Mouse (Mus musculus) urinary bladder, postnatal 10 days (tissue): ENCODE measurements around the gene Gm20388.

ENCODE experiments used
- DNase-seq: peaks from one replicate; pipeline ENCODE4 v3.0.0; 2022; ENCODE audit warnings: low spot score

The Gm20388 gene

DNA sequence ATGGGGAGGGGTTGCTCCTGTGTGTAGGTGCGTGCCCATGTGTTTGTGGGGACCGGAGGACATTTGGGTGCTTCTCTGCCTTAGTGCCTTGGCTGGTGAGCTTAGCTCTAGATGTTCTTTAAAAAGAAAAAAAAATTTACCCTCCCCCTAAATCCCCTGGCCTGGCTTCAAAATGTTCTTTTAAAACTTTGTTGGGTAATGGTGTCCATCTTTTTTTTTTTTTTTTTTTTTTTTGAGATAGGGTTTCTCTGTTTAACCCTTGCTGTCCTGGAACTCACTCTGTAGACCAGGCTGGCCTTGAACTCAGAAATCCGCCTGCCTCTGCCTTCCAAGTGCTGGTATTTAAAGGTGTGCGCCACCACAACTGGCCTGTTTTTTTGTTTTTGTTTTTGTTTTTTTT lies 4.7 kb downstream of the Gm20388 start:
- no peak for DNase-seq

DNA sequence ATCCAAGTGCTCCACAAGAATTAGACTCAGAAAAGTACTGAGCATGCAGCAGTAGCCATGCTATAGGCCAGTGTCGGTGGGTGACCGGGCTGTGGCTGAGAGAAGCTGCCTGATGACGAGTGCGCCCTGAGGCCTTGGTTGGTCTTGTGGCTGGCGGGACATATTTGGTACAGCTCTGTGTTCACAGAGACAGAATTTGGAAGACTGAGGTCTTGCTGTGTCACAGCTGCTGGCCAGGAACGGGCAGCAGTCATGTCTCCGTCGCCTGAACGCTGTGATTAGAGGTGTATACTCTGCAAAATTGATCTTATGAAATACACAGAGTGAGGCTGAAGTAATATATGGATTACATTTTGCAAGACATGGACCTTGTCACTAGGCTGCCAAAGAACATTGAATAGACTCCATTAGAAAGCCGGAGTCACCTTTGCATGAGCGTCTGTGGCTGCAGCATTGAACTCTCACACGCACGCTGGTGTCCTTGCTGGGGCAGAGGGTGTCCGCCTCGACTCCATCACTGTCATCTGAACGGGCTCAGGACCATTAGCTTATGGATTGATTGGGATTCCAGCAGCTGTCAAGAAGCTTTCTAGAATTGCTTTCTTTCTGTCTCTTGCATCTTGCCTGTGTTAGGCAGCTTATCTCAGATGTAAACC lies 5.7 kb downstream of the Gm20388 start:
- no peak for DNase-seq

DNA sequence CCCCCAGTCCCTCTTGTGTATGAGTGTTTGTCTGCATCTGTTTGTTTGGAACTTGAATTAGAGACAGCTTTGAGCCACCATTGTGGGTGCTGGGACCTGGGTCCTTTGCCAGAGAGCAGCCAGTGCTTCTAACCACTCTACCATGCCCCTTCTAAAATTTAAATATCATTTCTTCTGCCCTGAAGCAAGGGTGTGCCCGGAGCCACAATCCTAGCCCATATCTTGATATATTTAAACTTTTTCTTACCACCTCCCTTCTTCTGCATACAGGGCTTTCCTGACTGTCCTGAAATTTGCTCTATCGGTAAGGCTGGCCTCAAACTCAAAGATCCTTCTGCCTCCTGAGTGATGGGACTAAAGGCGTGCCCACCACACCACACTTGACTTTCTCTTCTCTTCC lies 6.8 kb downstream of the Gm20388 start:
- DNase-seq: no peak

DNA sequence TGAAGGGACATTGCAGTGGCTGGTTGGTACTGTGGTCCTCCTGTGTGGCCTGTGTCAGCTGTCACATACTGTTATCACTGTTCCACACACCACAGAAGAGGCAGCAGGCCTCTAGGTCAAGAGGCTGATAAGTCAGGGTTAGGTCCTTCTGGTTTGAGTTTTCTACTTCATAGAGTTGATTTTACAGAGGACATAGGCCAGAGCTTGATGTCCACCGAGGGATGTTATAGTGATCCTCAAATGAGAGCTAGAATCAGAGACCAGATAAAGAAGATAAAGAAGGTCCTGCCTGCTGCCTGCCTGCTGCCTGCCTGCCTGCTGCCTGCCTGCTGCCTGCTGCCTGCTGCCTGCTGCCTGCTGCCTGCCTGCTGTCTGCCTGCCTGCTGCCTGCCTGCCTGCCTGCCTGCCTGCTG lies 7.5 kb downstream of the Gm20388 start:
- no peak for DNase-seq

DNA sequence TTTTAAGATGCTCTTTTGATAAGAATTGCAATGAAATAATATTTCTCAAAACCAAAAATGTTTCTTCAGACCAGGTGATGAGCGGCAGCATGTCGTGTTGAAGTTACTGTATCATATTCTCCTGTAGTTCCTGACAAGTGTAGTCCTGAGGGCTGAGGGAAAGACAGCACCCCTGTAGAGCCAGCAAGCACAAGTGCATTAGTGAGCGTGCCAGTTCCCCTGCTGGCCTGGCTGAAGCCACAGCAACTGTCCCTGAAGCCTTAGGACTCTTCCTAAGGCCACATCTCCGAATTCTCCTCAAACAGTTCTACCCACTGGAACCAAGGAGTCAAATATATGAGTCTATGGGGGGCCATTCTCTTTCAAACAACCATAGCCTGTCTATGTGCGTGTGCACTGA lies 12.6 kb downstream of the Gm20388 start:
- DNase-seq: no peak

DNA sequence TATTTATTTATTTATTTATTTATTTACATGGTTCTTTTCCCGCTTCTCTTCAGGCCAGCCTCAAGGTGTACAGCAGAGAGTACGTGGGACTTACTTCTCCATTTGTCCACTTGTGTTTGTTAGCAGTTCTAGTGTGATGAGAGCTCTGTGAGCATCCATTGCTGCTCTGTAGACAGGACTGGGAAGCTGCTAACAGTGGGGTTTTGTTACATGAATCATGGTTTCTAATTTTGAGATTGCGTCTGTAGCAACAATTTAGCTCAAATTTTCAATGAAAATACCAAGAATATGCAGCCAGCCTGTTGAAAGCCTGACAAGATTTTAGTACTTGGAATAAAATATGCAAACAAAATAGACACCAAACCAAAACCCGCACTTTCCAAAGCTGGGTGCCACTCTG lies 14.8 kb downstream of the Gm20388 start:
- no peak for DNase-seq

DNA sequence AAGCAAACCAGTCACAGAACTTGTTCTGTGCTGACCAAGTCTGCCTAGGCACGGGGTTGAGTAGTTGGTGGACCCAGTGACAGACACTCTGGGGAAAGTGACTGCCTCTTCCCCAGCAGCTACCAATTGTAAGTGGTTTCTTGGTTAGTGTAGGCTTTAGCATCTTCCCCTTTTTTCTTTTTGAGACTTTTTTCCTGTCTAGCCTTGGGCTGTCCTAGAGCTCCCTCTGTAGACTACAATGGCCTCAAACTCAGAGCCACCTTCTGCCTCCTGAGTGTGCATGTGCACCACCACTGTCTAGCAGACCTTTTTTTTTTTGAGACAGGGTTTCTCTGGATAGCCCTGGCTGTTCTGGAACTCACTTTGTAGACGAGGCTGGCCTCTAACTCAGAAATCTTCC lies 15.8 kb downstream of the Gm20388 start:
- no peak for DNase-seq

DNA sequence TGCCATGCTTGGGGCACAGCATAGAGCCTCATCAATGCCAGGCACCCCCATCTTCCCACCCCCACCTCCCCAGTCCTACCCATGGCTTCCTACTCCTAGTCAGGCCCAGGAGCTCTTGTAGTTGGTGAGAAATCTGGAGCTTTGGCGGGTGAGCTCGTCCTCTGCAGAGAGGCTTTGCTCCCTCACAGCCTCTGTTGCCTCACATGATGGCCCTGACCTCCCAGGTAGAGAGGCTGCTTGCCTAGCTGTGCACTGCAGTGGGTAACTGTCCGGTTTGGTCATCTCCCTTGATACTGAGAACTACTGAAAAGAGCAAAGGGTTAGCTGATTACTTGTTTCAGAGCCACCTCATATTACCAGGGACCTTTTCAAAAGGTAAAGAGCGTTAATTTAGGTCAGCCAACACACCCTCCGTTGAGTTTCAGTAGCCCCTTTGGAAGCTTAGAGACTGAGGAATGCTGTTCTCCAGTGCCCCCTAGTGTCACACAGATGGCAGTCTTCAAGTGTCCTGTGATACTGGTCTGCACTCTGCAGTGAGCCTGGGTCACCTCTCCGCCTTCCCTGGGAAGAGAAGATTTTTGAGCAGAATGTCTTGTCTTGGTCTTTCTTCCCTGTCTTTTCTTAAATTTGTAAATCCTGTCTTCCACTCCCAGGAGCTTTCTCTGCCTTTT lies 16.9 kb downstream of the Gm20388 start:
- no peak for DNase-seq

DNA sequence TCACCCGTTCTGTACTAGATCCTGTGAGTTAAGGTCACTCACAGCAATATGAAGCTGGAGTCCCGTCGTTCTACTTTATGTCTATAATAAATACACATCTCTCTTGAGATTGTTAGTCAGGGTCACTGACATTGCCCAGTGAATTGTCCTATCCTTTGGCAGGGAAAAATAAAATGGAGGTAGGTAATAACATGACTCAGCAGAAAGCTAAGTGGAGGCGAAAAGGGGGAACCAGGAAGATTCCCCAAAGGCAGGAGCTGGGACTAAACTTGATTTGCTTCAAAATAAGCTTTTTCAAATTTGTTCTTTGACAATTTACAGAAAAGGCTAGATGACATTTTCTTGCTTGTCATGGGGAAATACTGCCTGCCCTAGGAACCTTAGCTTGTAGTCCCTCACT lies 20.7 kb downstream of the Gm20388 start:
- DNase-seq: no peak

DNA sequence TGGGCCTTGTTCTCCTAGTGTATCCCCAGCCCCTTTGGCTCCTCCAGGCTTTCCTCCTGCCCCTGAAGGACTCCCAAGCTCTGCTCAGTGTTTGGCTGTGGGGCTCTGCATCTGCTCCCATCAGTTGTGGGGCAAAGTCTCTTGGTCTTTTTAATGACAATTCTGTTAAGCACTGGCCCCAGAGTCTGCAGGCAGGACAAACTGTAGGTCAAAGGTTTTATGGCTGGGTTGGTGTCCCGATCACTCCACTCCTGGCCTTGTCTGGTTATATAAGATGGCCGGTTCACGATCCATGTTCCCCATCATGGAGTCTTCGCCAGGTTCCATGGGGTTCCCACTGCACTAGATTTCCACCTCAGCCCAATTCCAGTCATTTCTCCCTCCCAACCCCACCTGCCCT lies 23.0 kb downstream of the Gm20388 start:
- DNase-seq: no peak

DNA sequence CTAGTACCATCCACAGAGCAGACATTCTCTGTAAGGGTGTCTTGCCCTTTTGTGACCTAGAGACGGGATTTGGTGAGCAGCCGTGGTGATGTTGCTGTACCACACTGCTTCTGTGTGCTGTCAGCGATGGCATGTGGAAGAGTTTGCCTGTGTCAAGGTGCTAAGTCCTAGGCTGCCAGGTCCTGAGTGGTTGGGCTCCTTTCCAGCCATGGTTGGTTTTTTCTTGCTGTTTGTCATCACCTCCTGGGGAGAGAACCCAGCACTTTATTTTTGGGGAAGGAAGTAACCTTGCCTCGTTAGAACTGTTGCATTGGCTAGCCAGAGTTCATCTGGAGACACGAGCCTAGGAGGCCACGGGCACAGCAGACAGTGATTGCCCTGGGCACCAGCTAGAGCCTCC lies 24.9 kb downstream of the Gm20388 start:
- no peak for DNase-seq

DNA sequence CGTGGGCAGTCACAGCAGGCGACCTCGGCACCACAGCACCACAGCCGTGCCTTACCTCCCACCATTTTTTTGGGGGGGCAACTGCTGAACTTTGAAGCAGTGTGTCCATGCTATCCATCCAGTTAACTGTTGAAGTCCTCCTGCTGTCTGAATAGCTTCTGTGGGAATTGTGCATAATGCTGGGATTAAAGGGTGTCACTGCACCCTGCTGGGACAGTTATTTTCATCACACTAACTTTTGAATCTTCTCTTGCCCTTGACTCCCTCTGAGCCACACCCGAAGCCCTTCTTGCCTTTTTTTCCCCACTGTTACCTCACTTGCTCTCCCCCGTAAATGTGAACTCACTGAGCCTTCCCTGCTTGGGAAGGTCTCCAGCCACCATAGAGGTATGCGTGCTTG lies 27.8 kb downstream of the Gm20388 start:
- no peak for DNase-seq

DNA sequence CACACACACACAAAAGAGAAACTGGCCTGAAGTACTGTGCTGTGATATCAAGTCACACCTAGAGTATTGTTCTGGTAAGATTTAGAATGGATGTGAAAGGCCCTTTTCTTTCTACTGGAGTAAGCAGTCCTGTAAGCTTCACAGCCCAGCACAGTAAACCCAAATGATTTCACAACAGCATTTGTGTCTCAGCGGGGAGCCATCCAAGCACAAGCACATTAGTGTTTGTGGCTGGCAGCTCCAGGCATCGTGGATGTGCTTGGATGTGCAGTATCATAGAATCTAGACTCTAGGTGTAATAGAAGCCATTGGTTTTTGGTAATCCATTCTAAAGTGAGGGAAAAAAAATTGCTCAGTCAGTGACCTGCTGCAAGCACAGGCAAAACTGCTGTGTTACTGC lies 28.7 kb downstream of the Gm20388 start:
- DNase-seq: no peak

DNA sequence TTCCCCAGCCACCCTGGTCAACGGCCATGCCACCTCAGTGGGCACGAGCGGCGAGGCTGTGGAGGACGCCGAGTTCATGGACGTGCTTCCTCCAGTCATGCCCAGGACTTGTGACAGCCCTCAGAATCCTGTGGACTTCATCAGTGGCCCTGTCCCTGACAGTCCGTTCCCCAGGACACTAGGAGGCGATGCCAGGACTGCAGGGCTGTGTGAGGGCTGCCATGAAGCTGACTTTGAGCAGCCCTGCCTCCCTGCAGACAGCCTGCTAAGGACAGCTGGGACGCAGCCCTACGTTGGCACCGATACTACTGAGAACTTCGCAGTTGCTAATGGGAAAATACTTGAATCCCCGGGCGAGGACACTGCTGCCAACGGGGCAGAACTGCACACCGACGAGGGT lies 30.8 kb downstream of the Gm20388 start:
- DNase-seq: no peak

DNA sequence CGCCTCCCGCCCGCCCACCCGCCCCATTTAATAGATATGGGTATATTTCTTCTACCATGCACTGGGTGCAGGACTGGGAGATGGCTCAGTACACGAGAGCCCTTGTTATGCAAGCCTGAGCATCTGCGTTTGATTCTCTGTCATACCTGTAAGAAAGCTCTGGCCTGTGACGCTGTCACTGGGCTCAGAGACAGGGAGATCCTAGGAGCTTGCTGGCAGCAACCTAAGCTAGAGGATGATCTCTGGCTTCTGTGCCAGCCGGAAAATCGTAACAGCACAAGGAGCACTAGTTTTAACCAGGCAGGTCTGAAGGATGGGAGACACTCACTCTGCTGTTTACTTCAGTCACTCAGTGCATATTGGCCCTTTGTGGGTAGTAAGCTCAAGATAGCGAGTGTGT lies 33.0 kb downstream of the Gm20388 start:
- DNase-seq: no peak

DNA sequence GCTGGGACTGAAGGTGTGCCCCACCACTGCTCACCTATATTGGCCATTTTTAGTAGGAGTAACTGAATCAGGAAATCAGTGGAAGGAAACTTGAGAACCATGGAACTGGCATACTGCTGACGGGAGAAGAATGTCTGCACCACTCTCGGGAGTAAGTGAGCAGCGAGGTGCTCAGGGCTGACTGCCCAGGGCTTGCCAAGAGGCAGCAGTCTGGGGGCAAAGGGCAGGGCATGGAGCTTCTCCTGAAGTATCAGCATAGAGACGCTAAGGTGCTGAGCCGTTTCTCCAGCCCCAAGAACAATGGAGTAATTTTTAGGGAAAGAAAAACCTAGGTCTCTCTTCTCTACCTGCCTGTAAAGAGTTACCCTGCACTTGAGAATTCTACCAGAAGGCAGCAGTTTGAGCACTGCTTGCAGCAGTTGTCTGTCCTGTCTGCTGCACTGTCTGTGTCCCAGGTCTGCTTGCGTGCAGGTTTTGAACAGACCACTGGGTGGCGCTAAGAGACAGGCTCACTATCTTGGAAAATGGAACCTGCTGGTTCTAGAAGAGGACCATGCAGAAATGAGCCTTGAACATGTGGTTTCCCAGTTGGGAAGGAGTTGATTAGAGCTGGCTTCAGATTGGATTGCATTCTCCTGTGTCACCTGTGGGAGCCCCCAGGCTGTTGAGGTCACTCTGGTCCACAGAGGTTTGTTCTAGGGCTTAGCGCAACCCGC lies 33.6 kb downstream of the Gm20388 start:
- peak; percentile 40 for DNase-seq

DNA sequence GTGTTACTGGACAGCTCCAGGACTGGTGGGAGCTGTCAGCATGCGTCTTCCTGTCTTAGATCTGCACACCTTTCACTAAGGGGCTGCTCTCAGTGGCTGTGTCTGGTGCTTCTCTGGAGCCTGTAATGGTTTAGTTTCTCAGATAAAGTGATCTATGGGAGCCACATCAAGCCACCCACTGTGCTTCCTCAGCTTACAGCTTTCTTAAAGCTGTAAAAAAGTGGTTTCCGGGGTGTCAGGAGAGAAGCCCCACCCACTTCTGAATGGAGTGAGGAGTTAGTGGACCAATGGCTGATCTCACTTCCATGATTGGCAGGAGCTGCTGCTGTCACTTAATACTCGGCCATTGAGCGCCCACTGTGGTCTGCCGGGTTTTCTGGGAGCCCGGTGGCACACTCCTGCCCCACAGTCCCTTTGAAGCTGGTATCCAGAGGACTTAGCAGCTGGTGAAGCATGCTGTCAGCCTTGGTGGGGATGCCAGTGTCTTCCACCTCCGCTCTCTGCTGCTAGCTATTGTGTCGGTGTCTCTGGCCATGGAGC lies 35.8 kb downstream of the Gm20388 start:
- DNase-seq: no peak

DNA sequence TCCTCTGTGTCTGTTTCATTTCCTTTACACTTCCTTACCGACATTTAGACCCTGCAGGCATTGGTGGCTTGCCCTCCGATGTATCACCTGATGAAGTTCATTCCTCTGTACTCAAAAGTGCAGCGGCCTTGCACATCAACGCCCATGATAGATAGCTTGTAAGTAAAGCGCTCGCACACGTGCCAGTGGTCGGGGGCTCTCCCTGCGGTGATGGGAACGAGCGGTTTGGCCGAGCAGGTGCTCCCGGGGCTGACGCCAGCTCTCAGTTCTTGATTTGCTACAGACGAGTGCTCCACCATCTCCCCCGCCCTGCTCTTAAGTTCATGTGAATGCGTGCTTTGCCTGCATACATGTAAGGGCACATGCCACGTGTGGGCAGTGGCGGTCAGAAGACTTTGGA lies 37.0 kb downstream of the Gm20388 start:
- DNase-seq: no peak

DNA sequence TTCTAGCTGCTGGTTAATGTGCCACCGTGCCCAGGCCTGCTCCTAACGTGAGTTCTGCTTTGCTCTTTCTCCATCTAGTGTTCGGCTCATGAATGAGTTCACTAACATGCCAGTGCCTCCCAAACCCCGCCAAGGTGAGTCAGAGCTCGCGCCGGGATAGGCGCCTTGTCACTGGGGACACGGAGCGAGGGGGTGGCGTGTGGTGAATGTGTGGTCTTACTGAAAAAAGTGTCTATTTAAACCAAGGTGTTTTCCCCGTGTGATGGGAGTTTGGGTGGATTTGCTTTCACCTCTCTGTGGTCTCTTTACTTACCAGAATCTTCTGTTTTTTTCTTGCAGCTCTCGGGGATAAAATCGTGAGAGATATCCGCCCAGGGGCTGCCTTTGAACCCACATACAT lies 37.7 kb downstream of the Gm20388 start:
- no peak for DNase-seq

DNA sequence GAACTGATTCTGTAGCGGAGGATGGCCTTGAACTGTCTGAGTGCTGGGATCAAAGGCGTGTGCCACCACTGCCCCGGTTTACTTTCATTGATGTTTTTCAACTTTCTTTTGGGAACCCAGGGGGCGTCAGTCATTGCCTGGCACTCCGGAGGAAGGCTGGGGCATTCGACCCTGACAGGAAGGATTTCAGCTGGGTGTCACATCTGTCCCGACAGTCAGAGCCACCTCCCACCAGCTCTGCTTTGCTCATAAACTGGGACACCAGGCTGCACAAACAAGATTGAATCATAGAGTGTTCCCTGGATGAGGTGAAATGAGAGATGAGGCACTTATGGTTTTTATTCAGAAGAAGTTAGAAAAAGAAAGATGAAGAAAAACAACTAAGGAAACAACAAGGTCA lies 41.6 kb downstream of the Gm20388 start:
- DNase-seq: no peak

DNA sequence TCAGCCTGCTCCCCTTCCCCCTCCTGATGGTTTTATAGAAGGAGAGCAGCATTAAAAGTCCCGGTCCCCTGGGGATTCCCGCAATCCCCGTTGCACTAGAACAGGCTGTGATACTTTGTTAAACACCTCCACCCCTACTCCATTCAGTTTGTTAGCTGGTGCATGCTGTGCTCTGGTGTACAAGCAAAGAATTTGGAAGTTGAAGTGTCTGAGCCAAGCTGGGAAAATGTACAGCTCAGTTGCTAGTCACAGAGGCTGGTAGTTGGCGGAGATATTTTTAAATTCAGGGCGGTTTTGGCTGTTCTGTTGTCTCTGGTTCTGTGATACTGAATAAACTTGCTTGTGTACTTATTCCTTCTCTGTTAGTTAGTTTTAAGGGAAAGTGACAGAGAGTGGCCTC lies 42.1 kb downstream of the Gm20388 start:
- DNase-seq: no peak

DNA sequence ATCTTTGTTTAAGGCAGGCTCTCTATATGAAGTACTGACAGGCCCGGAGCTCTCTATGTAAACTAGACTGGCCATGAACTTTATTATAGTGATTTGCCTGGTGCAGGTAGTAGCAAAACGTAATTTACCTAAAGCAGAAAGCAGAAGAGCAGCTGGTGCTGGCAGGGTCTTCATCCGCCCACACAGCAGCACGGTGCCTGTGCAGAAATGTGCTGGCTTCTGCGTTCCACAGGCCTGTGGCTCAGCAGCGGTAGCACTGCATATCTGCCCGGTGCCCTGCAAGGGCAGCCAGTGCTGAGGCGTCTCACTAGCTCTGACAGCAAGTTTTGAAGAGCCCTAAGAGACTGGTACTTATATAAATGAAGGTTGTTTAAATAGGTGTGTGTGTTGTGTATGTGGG lies 44.7 kb downstream of the Gm20388 start:
- DNase-seq: no peak

DNA sequence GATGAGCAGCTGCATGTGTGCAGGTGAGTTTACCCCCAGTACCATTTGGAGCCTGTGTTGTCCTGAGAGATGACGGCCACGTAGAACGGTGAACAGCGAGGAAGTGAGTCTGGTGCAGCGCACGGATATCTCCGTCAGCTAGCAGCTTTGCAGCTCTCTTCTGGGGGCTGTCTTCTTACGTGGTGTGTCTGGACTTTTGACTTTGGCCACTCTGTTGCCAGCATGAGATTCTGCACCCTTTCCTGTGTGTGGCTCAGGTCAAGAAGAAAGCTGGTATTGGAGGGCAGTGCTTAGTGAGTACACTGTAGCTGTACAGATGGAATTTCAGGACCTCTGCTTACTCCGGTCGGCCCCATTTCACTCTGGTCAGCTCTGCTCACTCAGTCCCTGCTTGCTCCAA lies 47.4 kb downstream of the Gm20388 start:
- DNase-seq: no peak
